10 mouse cellular contexts compared by ENCODE assay signal in the genomic region with DNA sequence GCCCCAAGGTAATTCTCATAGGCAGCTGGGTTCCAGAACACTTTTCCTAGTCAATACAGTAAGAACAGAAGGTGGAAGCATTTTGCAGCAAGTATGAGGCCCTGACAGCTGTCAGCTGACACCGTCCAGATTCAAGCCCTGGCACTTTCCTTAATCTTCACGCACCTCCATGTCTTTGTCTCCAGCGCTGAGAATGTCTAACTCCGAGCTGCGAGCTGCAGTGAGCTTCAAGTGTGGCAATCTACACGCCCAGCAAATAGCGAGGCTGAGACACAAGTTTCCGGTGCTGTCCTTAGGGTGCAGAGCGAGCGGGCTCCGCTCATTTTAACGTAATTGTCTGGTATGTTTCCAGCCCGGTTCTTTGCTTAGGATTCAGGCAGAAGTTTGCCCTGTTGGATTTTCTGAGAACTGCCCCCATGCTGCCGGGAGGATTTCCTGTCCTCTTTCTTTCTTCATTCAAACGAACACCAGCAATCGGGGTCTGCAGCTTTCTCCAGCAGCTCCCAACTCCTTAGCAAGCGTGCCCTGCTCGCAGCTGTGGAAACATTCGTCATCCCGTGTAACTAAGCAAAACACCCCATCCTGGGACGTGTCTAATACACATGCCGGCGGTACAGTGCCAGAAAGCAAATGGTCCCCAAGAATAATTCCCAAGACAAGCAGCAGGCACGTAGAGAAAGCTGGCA. TPM values are rescaled to one million over a fixed set of nuclear protein-coding genes. Genes with fewer than 3 reads are reported as not detected.
A peak's percentile ranks its signal among the peaks of the same experiment; 100 is the strongest.
DNase-seq lines count a peak whose midpoint lies in the region; ATAC-seq and TF ChIP-seq lines count a peak whose summit lies in the region.
"Had no signal": no experiment of that assay in that cellular context is flagged by ENCODE, and none has a peak within 500 bp of the region (broad histone marks: within the 10 kb centered on the region; RNA-seq: fewer than 3 reads in every experiment).

No protein-coding gene starts in this region.

- intact Hi-C loops in gastrocnemius, adult 2 months (cut with DNase I): no loop called here
- intact Hi-C loops in heart, postnatal 14 days (cut with DNase I): no loop called here

- peaks cover 6% of the 10 kb centered on the region; the same call in 1 of the 2 replicates for H3K4me1 ChIP-seq in midbrain, embryonic 14.5 days (ENCODE audit: control insufficient read depth, insufficient read depth, low read length)
- H3K4me1 ChIP-seq in midbrain, embryonic 11.5 days (ENCODE audit: control insufficient read depth, insufficient read depth, low read length): 0 out of 2 replicates have a peak, but pooled peaks cover 4% of the 10 kb centered on the region
- peaks cover 15% of the 10 kb centered on the region for H3K4me1 ChIP-seq in neural tube, embryonic 15.5 days

- H3K36me3 ChIP-seq in midbrain, embryonic 14.5 days (ENCODE audit: control insufficient read depth, insufficient read depth, low read length): no peaks in the 10 kb centered on the region
- no peaks in the 10 kb centered on the region for H3K36me3 ChIP-seq in midbrain, embryonic 11.5 days (ENCODE audit: control insufficient read depth, insufficient read depth, low read length)
- no peaks in the 10 kb centered on the region for H3K36me3 ChIP-seq in neural tube, embryonic 15.5 days

- WGBS in midbrain, embryonic 14.5 days: 59% methylated on average over 24 of the region's 24 CpGs
- 70% methylated on average over 24 of the region's 24 CpGs for WGBS in midbrain, embryonic 11.5 days
- WGBS in neural tube, embryonic 15.5 days: 44% methylated on average over 24 of the region's 24 CpGs

- H3K9me3 ChIP-seq in midbrain, embryonic 14.5 days (ENCODE audit: control insufficient read depth, low read length): no peaks in the 10 kb centered on the region; the same call in 1 of the 2 replicates
- no peaks in the 10 kb centered on the region; the same call in 1 of the 2 replicates for H3K9me3 ChIP-seq in midbrain, embryonic 11.5 days (ENCODE audit: control insufficient read depth, low read length)
- no peaks in the 10 kb centered on the region for H3K9me3 ChIP-seq in neural tube, embryonic 15.5 days (replicated peaks)

- ATAC-seq in midbrain, embryonic 14.5 days (ENCODE audit: low FRiP score, low TSS enrichment): no peak
- no peak for ATAC-seq in midbrain, embryonic 11.5 days (ENCODE audit: low FRiP score)
- no peak for ATAC-seq in neural tube, embryonic 15.5 days (ENCODE audit: low FRiP score)

- TF ChIP-seq CTCF in gastrocnemius, adult 2 months (IDR thresholded peaks at IDR 0.05): no peak

- no peaks in the 10 kb centered on the region for H3K27me3 ChIP-seq in midbrain, embryonic 14.5 days (ENCODE audit: control insufficient read depth, insufficient read depth, low read length)
- H3K27me3 ChIP-seq in midbrain, embryonic 11.5 days (ENCODE audit: control insufficient read depth, insufficient read depth, low read length): no peaks in the 10 kb centered on the region
- peaks cover 6% of the 10 kb centered on the region; the same call in 1 of the 2 replicates for H3K27me3 ChIP-seq in neural tube, embryonic 15.5 days (replicated peaks)

- H3K4me3 ChIP-seq in gastrocnemius, adult 2 months: peak overlapping the region; percentile 62
- H3K4me3 ChIP-seq in midbrain, embryonic 14.5 days (replicated peaks; ENCODE audit: low read depth, low read length): no peak overlapping the region
- H3K4me3 ChIP-seq in midbrain, embryonic 11.5 days (ENCODE audit: low read depth, low read length): no peak overlapping the region
- no peak overlapping the region; the same call in 1 of the 2 replicates for H3K4me3 ChIP-seq in neural tube, embryonic 15.5 days (replicated peaks)

- peak; percentile 41 for DNase-seq in gastrocnemius, adult 2 months
- no peak for DNase-seq in gastrocnemius, adult 8-10 months (ENCODE audit: low spot score in 2 of 2)
- DNase-seq in midbrain, embryonic 14.5 days: peak; percentile 25
- no peak for DNase-seq in midbrain, embryonic 11.5 days (ENCODE audit: low spot score, missing footprints)
- peak; percentile 11 to 18 for DNase-seq in heart, postnatal 14 days
- no peak for DNase-seq in right cerebral cortex, postnatal 4 days
- DNase-seq in layer of hippocampus, adult 8-10 months (ENCODE audit: low spot score in 2 of 2): no peak
- DNase-seq: cerebellum, adult 8-10 months had no signal

- no peak overlapping the region for H3K27ac ChIP-seq in gastrocnemius, adult 2 months
- H3K27ac ChIP-seq in midbrain, embryonic 14.5 days (replicated peaks; ENCODE audit: low read depth, low read length): no peak overlapping the region
- H3K27ac ChIP-seq in midbrain, embryonic 11.5 days (ENCODE audit: low read depth, low read length): no peak overlapping the region
- H3K27ac ChIP-seq in neural tube, embryonic 15.5 days (replicated peaks): no peak overlapping the region

- no peak overlapping the region for H3K9ac ChIP-seq in midbrain, embryonic 14.5 days (replicated peaks; ENCODE audit: low read length)
- no peak overlapping the region for H3K9ac ChIP-seq in midbrain, embryonic 11.5 days (ENCODE audit: low read length)
- H3K9ac ChIP-seq in neural tube, embryonic 15.5 days (replicated peaks): no peak overlapping the region

- H3K4me2 ChIP-seq in midbrain, embryonic 14.5 days (ENCODE audit: low read length): no peak overlapping the region
- no peak overlapping the region for H3K4me2 ChIP-seq in midbrain, embryonic 11.5 days
- H3K4me2 ChIP-seq in neural tube, embryonic 15.5 days: peak overlapping the region; percentile 34

RNA-seq across cellular contexts. Expression of a gene that starts 54.5 kb away (rescaled TPM):
- total RNA-seq in gastrocnemius, adult 2 months (2021): 1 to 10 TPM; 1.4 to 4.2 TPM
- 1 to 10 TPM; 2.8 to 4.8 (median 3.3) TPM for total RNA-seq in gastrocnemius, adult 8-10 months (2022)
- 23.5 and 26.1 TPM in 2 replicates for polyA plus RNA-seq in midbrain, embryonic 14.5 days (2014; fragmentation: Nextera tagmentation; extraction: Ambion mirVana)
- polyA plus RNA-seq in midbrain, embryonic 11.5 days (2014; fragmentation: Nextera tagmentation; extraction: Ambion mirVana): 38.7 and 45.1 TPM in 2 replicates
- 10 to 100 TPM; 22.5 to 31.6 TPM for total RNA-seq in heart, postnatal 14 days (2021)
- polyA plus RNA-seq in neural tube, embryonic 15.5 days (2015; fragmentation: Nextera tagmentation; extraction: Ambion mirVana): 4.0 and 6.3 TPM in 2 replicates
- under 1 TPM; 0.23 to 0.71 (median 0.47) TPM for total RNA-seq in layer of hippocampus, adult 8-10 months (2022)
- total RNA-seq: hematopoietic stem cell, adult 5-6 weeks had no signal

Comparison
In these comparisons a context has a peak if more than half of its experiments do, and no peak if none do; other contexts are left out.
1. DNase-seq: peak in gastrocnemius, adult 2 months (single experiment), midbrain, embryonic 14.5 days (single experiment) and heart, postnatal 14 days (2 of 2); none in gastrocnemius, adult 8-10 months (0 of 2), midbrain, embryonic 11.5 days (single experiment), right cerebral cortex, postnatal 4 days (single experiment) and layer of hippocampus, adult 8-10 months (0 of 2).
2. RNA of a gene that starts 54.5 kb away (total RNA-seq): 22.5 to 31.6 TPM in heart, postnatal 14 days; 1.4 to 4.2 TPM in gastrocnemius, adult 2 months, 2.8 to 4.8 TPM in gastrocnemius, adult 8-10 months and 0.23 to 0.71 TPM in layer of hippocampus, adult 8-10 months; every median in the first group is over 4 times any median in the second.